8 mouse cellular contexts compared by ENCODE assay signal in genomic region chr11:78887102-78887971, GRCm38 (mm10). TPM values are rescaled to one million over a fixed set of nuclear protein-coding genes. Genes with fewer than 3 reads are reported as not detected.
DNase-seq lines count a peak whose midpoint lies in the region; ATAC-seq and TF ChIP-seq lines count a peak whose summit lies in the region.

No protein-coding gene starts in this region.

- H3K4me1 ChIP-seq in liver, adult 2 months (ENCODE audit: control insufficient read depth, insufficient read depth, low read length), result no peaks in the 10 kb centered on the region
- 0 out of 2 replicates have a peak, but pooled peaks cover 5% of the 10 kb centered on the region for H3K4me1 ChIP-seq in liver, embryonic 12.5 days
- no peaks in the 10 kb centered on the region; the same call in 1 of the 2 replicates for H3K4me1 ChIP-seq in embryonic facial prominence, embryonic 11.5 days (ENCODE audit: control insufficient read depth, insufficient read depth, low read length)
- peaks cover 9% of the 10 kb centered on the region; the same call in 1 of the 2 replicates for H3K4me1 ChIP-seq in kidney, adult 2 months (ENCODE audit: control insufficient read depth, insufficient read depth, low read length)
- peaks cover 16% of the 10 kb centered on the region for H3K4me1 ChIP-seq in midbrain, embryonic 16.5 days (ENCODE audit: control insufficient read depth, insufficient read depth, low read length)

- H3K27me3 ChIP-seq in liver, adult 2 months (ENCODE audit: control insufficient read depth, insufficient read depth, low read length), result no peaks in the 10 kb centered on the region
- no peaks in the 10 kb centered on the region for H3K27me3 ChIP-seq in liver, embryonic 12.5 days (replicated peaks)
- no peaks in the 10 kb centered on the region for H3K27me3 ChIP-seq in embryonic facial prominence, embryonic 11.5 days (ENCODE audit: control insufficient read depth, insufficient read depth, low read length)
- no peaks in the 10 kb centered on the region for H3K27me3 ChIP-seq in kidney, adult 2 months (replicated peaks; ENCODE audit: control insufficient read depth, insufficient read depth, low read length)
- H3K27me3 ChIP-seq in midbrain, embryonic 16.5 days (ENCODE audit: control insufficient read depth, insufficient read depth, low read depth, low read length), result no peaks in the 10 kb centered on the region

- intact Hi-C loops in left cerebral cortex, postnatal 4 days (cut with DNase I), result no loop called here

- H3K4me2 ChIP-seq in liver, embryonic 12.5 days, result no peak overlapping the region
- H3K4me2 ChIP-seq in embryonic facial prominence, embryonic 11.5 days (ENCODE audit: low read depth, low read length), result no peak overlapping the region
- peak overlapping the region; percentile 7; the same call in 1 of the 2 replicates for H3K4me2 ChIP-seq in midbrain, embryonic 16.5 days (ENCODE audit: low read length)

- H3K36me3 ChIP-seq in liver, adult 2 months (ENCODE audit: control insufficient read depth, insufficient read depth, low read length), result no peaks in the 10 kb centered on the region
- no peaks in the 10 kb centered on the region for H3K36me3 ChIP-seq in liver, embryonic 12.5 days
- H3K36me3 ChIP-seq in embryonic facial prominence, embryonic 11.5 days (replicated peaks; ENCODE audit: control insufficient read depth, insufficient read depth, low read depth, low read length), result no peaks in the 10 kb centered on the region
- H3K36me3 ChIP-seq in kidney, adult 2 months (ENCODE audit: control insufficient read depth, insufficient read depth, low read length), result no peaks in the 10 kb centered on the region
- no peaks in the 10 kb centered on the region for H3K36me3 ChIP-seq in midbrain, embryonic 16.5 days (ENCODE audit: control insufficient read depth, insufficient read depth, low read length)

- peak; percentile 91 for DNase-seq in liver, adult 2 months (ENCODE audit: extremely low read depth, low read depth, low spot score)
- peak; percentile 90 for DNase-seq in embryonic facial prominence, embryonic 11.5 days (ENCODE audit: low spot score)
- DNase-seq in kidney, adult 2 months, result peak; percentile 83
- DNase-seq in left cerebral cortex, postnatal 4 days, result peak; percentile 92
- DNase-seq in spleen, adult 18-20 months, result peak; percentile 16 to 36

- no peaks in the 10 kb centered on the region for H3K79me2 ChIP-seq in liver, adult 2 months (ENCODE audit: control insufficient read depth, insufficient read depth, low read length)

- H3K9me3 ChIP-seq in liver, embryonic 12.5 days (replicated peaks), result no peaks in the 10 kb centered on the region
- no peaks in the 10 kb centered on the region for H3K9me3 ChIP-seq in embryonic facial prominence, embryonic 11.5 days (replicated peaks; ENCODE audit: control insufficient read depth, low read length)
- no peaks in the 10 kb centered on the region for H3K9me3 ChIP-seq in midbrain, embryonic 16.5 days (replicated peaks; ENCODE audit: control insufficient read depth, low read length, poor library complexity, severe bottlenecking)

- no peak for ATAC-seq in liver, embryonic 12.5 days
- peak; percentile 67 for ATAC-seq in embryonic facial prominence, embryonic 11.5 days (replicated peaks; ENCODE audit: insufficient number of reproducible peaks, low FRiP score, low TSS enrichment, low read depth)
- ATAC-seq in granulocyte monocyte progenitor cell, adult 5-6 weeks (replicated peaks; ENCODE audit: poor library complexity, severe bottlenecking), result peak; percentile 63
- ATAC-seq in midbrain, embryonic 16.5 days, result peak; percentile 87

- H3K9ac ChIP-seq in liver, adult 2 months (ENCODE audit: low read depth, low read length), result no peak overlapping the region
- H3K9ac ChIP-seq in liver, embryonic 12.5 days, result no peak overlapping the region
- H3K9ac ChIP-seq in embryonic facial prominence, embryonic 11.5 days (replicated peaks; ENCODE audit: low read length), result no peak overlapping the region
- peak overlapping the region; percentile 26; the same call in 1 of the 2 replicates for H3K9ac ChIP-seq in midbrain, embryonic 16.5 days (ENCODE audit: low read depth, low read length)

- TF ChIP-seq POLR2A in liver, adult 2 months (IDR thresholded peaks at IDR 0.05; ENCODE audit: extremely low read depth, insufficient read depth, low read length), result no peak
- TF ChIP-seq POLR2A in kidney, adult 2 months (IDR thresholded peaks at IDR 0.05; ENCODE audit: low read depth, low read length), result no peak

- no peak overlapping the region for H3K4me3 ChIP-seq in liver, adult 2 months (ENCODE audit: insufficient read depth, low read depth, low read length)
- H3K4me3 ChIP-seq in liver, embryonic 12.5 days, result no peak overlapping the region
- H3K4me3 ChIP-seq in embryonic facial prominence, embryonic 11.5 days (ENCODE audit: low read depth, low read length), result no peak overlapping the region
- no peak overlapping the region for H3K4me3 ChIP-seq in kidney, adult 2 months (ENCODE audit: insufficient read depth, low read depth, low read length)
- no peak overlapping the region for H3K4me3 ChIP-seq in midbrain, embryonic 16.5 days (ENCODE audit: low read depth, low read length)

- TF ChIP-seq CTCF in liver, adult 2 months (IDR thresholded peaks at IDR 0.05; ENCODE audit: low read depth, low read length), result no peak
- TF ChIP-seq CTCF in kidney, adult 2 months (conservative IDR thresholded peaks at IDR 0.05; ENCODE audit: insufficient read depth, insufficient read length, low read depth, low read length), result no peak

- WGBS in liver, adult 2 months, result 40% methylated on average over 9 of the region's 9 CpGs
- WGBS in liver, embryonic 12.5 days (ENCODE audit: insufficient replicate concordance), result 51% methylated on average over 9 of the region's 9 CpGs
- WGBS in embryonic facial prominence, embryonic 11.5 days, result 22% methylated on average over 9 of the region's 9 CpGs
- 42% methylated on average over 9 of the region's 9 CpGs for WGBS in kidney, adult 2 months
- WGBS in midbrain, embryonic 16.5 days, result 12% methylated on average over 9 of the region's 9 CpGs

- no peak overlapping the region for H3K27ac ChIP-seq in liver, adult 2 months (replicated peaks; ENCODE audit: insufficient read depth, low read depth, low read length)
- no peak overlapping the region for H3K27ac ChIP-seq in liver, embryonic 12.5 days
- H3K27ac ChIP-seq in embryonic facial prominence, embryonic 11.5 days (replicated peaks; ENCODE audit: low read depth, low read length), result peak overlapping the region; percentile 74; the same call in 1 of the 2 replicates
- no peak overlapping the region for H3K27ac ChIP-seq in kidney, adult 2 months (ENCODE audit: insufficient read depth, low read depth, low read length)
- H3K27ac ChIP-seq in midbrain, embryonic 16.5 days (ENCODE audit: low read length), result peak overlapping the region; percentile 87

RNA-seq across cellular contexts. Expression of gene Nos2, which starts 33.2 kb away (rescaled TPM):
- under 0.01 and 0.13 TPM in 2 replicates for total RNA-seq in liver, adult 2 months (2014; rRNA removed)
- polyA plus RNA-seq in liver, adult 2 months (2012; rRNA removed), result 0.02 and 0.06 TPM in 2 replicates
- 0.07 and 0.13 TPM in 2 replicates for polyA plus RNA-seq in liver, embryonic 12.5 days (2016; fragmentation: Nextera tagmentation; extraction: Ambion mirVana)
- polyA plus RNA-seq in embryonic facial prominence, embryonic 11.5 days (2014; fragmentation: Nextera tagmentation; extraction: Ambion mirVana), result 0.49 and 1.0 TPM in 2 replicates
- not detected in 2 replicates for total RNA-seq in granulocyte monocyte progenitor cell, adult 5-6 weeks (2014; fragmentation: Nextera tagmentation)
- total RNA-seq in granulocyte monocyte progenitor cell, adult 5-6 weeks (2017), result not detected in 2 replicates
- 1.5 TPM in 2 replicates for polyA plus RNA-seq in kidney, adult 2 months (2012; rRNA removed)
- total RNA-seq in left cerebral cortex, postnatal 4 days (2021), result 1 to 10 TPM; 1.6 to 1.7 TPM
- 0.87 and 1.1 TPM in 2 replicates for polyA plus RNA-seq in midbrain, embryonic 16.5 days (2015; fragmentation: Nextera tagmentation; extraction: Ambion mirVana)

Comparison
In these comparisons a context has a peak if more than half of its experiments do, and no peak if none do; other contexts are left out.
1. DNase-seq: peak in every context shown above with its lines; median percentile 92 in left cerebral cortex, postnatal 4 days; 91 in liver, adult 2 months; 90 in embryonic facial prominence, embryonic 11.5 days; 83 in kidney, adult 2 months; 26 in spleen, adult 18-20 months.
2. H3K27ac ChIP-seq: peak in embryonic facial prominence, embryonic 11.5 days (single experiment) and midbrain, embryonic 16.5 days (single experiment); none in liver, adult 2 months (single experiment), liver, embryonic 12.5 days (single experiment) and kidney, adult 2 months (single experiment).